Mouse (Mus musculus) cortical plate, adult 2 months (tissue): ENCODE data around the gene Tubb3.

Experiments
- CTCF ChIP-seq: fragments of 200-500 bp; IDR thresholded peaks from 2 replicates; pipeline ENCODE4 v1.5.1; 2011; ENCODE audit warnings: mild to moderate bottlenecking, control low read depth, low read length; ENCODE audit not compliant: insufficient read depth; ENCODE audit errors: extremely low read depth
- POLR2A ChIP-seq: fragments of 200-500 bp; IDR thresholded peaks from 2 replicates; pipeline ENCODE4 v1.6.1; 2011; ENCODE audit warnings: mild to moderate bottlenecking, low read length, control low read depth; ENCODE audit not compliant: insufficient read depth; ENCODE audit errors: extremely low read depth

GRCm38 (mm10) chr8:123422056-123422780 is 11.0 kb downstream of the Tubb3 start:
- TF ChIP-seq POLR2A (no peak), CTCF (peak; percentile 55; the same call in 1 of the 2 replicates)
